Mouse (Mus musculus) common myeloid progenitor, adult 5-6 weeks (primary cell): ENCODE measurements at regions not wholly inside any gene's neighbourhood (a gene's known extent, or its start where the extent isn't known, plus 50 kb on each side); places are given as distances from the start of the nearest gene placed in this dataset.

Experiments used
- ATAC-seq: replicated peaks from 2 replicates; pipeline ENCODE4 v1.8.0; 2016; ENCODE audit warnings: low read depth, mild to moderate bottlenecking, moderate TSS enrichment, inconsistent platforms; ENCODE audit not compliant: poor library complexity, severe bottlenecking

DNA sequence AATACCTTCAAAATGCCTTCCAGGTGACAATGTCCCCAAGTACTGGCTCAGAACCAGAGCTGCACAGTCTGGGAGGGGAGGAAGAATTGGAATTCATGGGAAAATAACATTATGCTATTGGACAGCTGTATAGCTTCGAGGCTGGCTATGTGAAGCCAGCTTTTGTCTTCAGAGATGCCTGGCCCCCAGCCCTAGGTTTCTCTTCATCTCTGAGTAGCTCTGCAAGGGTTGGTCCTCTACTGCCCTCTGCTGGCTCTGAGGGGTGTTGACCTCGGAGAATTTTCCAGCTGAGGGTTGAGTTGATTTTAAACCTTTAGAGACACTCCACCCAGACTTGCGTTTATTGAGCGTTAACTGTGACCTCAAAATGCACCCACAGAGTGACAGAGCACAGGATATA lies 63.3 kb upstream of the Bace2 start:
- ATAC-seq = peak; percentile 63

- ATAC-seq = no peak
Measured at GRCm38 (mm10) chr16:97297140-97297539, 59.4 kb upstream of the Bace2 start.

GRCm38 (mm10) chr16:97304156-97304735 lies 52.3 kb upstream of the Bace2 start:
- ATAC-seq = no peak
